Mouse (Mus musculus): Measurements from ENCODE around the gene Nppa. TPM values are rescaled to one million over a fixed set of nuclear protein-coding genes. Genes with fewer than 3 reads are reported as not detected.

Nppa gene
- polyA plus RNA-seq, 2 experiments, result 0.87 TPM; not detected in 1

DNA sequence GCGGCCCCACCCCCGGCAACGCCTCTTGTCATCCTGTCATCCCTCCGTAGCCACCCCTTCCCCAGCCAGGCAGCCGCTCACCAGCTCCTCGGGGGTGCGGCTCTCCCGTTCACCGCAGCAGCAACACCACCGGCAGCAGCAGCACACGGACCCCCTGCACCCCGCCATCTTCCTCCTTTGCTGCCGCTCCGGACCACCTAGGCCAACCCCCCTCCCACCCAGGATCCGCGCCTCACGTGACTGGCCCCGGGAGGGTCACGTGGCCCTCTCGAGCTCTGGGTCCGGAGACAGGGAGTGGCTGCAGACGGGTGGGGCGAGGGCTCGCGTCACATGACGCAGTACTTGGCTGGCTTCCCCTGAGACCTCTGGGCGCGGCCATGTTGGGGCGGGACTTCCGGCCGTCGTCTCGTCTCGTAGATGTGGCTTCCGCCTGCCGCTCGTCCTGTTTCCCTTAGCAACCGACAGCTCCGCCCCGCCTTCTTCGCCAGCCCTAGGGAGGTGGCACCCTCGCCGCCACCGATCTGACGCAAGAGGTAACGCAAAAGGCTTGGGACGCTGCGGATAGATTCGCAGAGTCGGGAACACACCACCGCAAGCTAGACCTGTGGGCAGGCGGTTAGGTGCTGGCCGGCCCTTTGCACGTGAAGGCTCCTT, 38.2 kb downstream of the Nppa start, which contains the start of the genes Clcn6 and Mthfr:
Clcn6 (minus strand) TSS at position 222 of the 654 bp plus-strand sequence.
Mthfr (plus strand) TSS at position 478 of the 654 bp plus-strand sequence.
- under 1% methylated on average over 44 of the region's 54 CpGs for WGBS
- Histone ChIP-seq H3K27ac (replicated peaks; ENCODE audit: low read depth, low read length) (peak within 1 kb of the TSS; percentile 78), H3K4me3 (replicated peaks; ENCODE audit: low read length) (peak within 1 kb of the TSS; percentile 80), H3K36me3 (ENCODE audit: control insufficient read depth, insufficient read depth, low read length) (peaks cover 32% of the 10 kb centered on the region), H3K4me2 (replicated peaks; ENCODE audit: low read depth, low read length, severe bottlenecking) (peak within 1 kb of the TSS; percentile 68), H3K9ac (ENCODE audit: low read depth, low read length, severe bottlenecking) (peak within 1 kb of the TSS; percentile 73), H3K4me1 (ENCODE audit: control insufficient read depth, insufficient read depth, low read length) (peaks cover 31% of the 10 kb centered on the region), H3K27me3 (ENCODE audit: control insufficient read depth, insufficient read depth, low read length) (no peaks in the 10 kb centered on the region), H3K9me3 (ENCODE audit: control insufficient read depth, low read length) (no peaks in the 10 kb centered on the region)
- DNase-seq (ENCODE audit: low spot score) (peak; percentile 98), ATAC-seq (ENCODE audit: low FRiP score, low read depth) (peak; percentile 95)
- 0 out of 2 replicates have a peak, but pooled peaks have one; percentile 40 for TF ChIP-seq POLR2A (IDR thresholded peaks at IDR 0.05; ENCODE audit: borderline replicate concordance, extremely low read depth, insufficient read depth, insufficient read length)

- ATAC-seq (ENCODE audit: low FRiP score, low read depth) (no peak), DNase-seq (ENCODE audit: low spot score) (no peak)
- no peak for TF ChIP-seq POLR2A (IDR thresholded peaks at IDR 0.05; ENCODE audit: borderline replicate concordance, extremely low read depth, insufficient read depth, insufficient read length)
These were observed 38.9 kb downstream of the Nppa start for GRCm38 (mm10) chr4:148039254-148040028.

DNA sequence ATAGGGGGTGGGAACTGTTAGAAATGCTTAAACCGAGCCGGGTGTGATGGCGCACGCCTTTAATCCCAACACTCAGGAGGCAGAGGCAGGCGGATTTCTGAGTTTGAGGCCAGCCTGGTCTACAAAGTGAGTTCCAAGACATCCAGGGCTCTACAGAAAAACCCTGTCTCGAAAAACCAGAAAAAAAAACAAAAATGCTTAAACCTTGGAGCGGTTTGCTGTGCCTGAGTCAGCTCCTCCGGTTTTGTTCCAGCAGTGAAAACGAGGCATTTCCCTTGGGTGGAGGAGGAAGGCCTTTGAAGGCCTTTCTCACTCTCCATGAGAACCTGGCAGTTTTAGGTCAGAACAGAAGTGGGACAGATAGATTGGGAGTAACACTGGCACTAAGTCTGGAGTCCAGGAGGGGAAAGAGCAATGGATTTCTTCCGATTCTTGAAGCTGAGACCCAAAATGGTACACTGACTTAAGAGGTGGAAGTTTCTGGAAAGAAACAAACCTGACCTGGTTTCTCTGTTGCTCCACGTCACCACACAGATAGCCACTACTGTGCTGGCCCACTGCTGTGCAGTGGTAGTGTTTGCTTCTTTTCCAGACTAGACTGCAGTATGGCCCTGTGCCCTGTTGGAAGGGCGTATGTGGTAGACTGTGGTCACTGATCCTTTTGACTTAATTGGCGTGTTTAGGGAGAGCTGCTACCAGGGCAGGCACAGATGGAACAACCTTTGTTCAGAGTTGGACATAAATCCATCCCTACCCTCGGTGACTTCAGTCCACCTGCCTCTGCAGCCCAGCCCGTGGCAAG, 39.7 kb downstream of the Nppa start:
- Histone ChIP-seq H3K9ac (ENCODE audit: low read depth, low read length, severe bottlenecking) (peak overlapping the region; percentile 56; the same call in 1 of the 2 replicates), H3K4me2 (replicated peaks; ENCODE audit: low read depth, low read length, severe bottlenecking) (peak overlapping the region; percentile 68), H3K27me3 (ENCODE audit: control insufficient read depth, insufficient read depth, low read length) (no peaks in the 10 kb centered on the region), H3K27ac (replicated peaks; ENCODE audit: low read depth, low read length) (peak overlapping the region; percentile 78), H3K4me1 (ENCODE audit: control insufficient read depth, insufficient read depth, low read length) (peaks cover 31% of the 10 kb centered on the region), H3K9me3 (ENCODE audit: control insufficient read depth, low read length) (no peaks in the 10 kb centered on the region), H3K36me3 (ENCODE audit: control insufficient read depth, insufficient read depth, low read length) (peaks cover 32% of the 10 kb centered on the region), H3K4me3 (replicated peaks; ENCODE audit: low read length) (peak overlapping the region; percentile 46)
- 66% methylated on average over 15 of the region's 15 CpGs for WGBS
- TF ChIP-seq POLR2A (IDR thresholded peaks at IDR 0.05; ENCODE audit: borderline replicate concordance, extremely low read depth, insufficient read depth, insufficient read length), result no peak
- ATAC-seq (ENCODE audit: low FRiP score, low read depth) (no peak), DNase-seq (ENCODE audit: low spot score) (no peak)

More at GRCm38 (mm10) chr4:148039254-148040028, 38.9 kb downstream of the Nppa start:
- Histone ChIP-seq H3K27me3 (ENCODE audit: control insufficient read depth, insufficient read depth, low read length) (no peaks in the 10 kb centered on the region), H3K4me3 (replicated peaks; ENCODE audit: low read length) (peak overlapping the region; percentile 80), H3K9me3 (ENCODE audit: control insufficient read depth, low read length) (no peaks in the 10 kb centered on the region), H3K4me1 (ENCODE audit: control insufficient read depth, insufficient read depth, low read length) (peaks cover 31% of the 10 kb centered on the region), H3K27ac (replicated peaks; ENCODE audit: low read depth, low read length) (peak overlapping the region; percentile 78), H3K36me3 (ENCODE audit: control insufficient read depth, insufficient read depth, low read length) (peaks cover 32% of the 10 kb centered on the region), H3K4me2 (replicated peaks; ENCODE audit: low read depth, low read length, severe bottlenecking) (peak overlapping the region; percentile 68), H3K9ac (ENCODE audit: low read depth, low read length, severe bottlenecking) (peak overlapping the region; percentile 59)
- 20% methylated on average over 19 of the region's 19 CpGs for WGBS

- peak; percentile 35 for ATAC-seq (ENCODE audit: low FRiP score, low read depth)
- TF ChIP-seq POLR2A (IDR thresholded peaks at IDR 0.05; ENCODE audit: borderline replicate concordance, extremely low read depth, insufficient read depth, insufficient read length), result no peak
- no peaks in the 10 kb centered on the region for H3K27me3 ChIP-seq (ENCODE audit: control insufficient read depth, insufficient read depth, low read length)
- no peaks in the 10 kb centered on the region for H3K9me3 ChIP-seq (ENCODE audit: control insufficient read depth, low read length)
- H3K36me3 ChIP-seq (ENCODE audit: control insufficient read depth, insufficient read depth, low read length), result peaks cover 32% of the 10 kb centered on the region
- WGBS, result 1% methylated on average over 17 of the region's 19 CpGs
- H3K4me2 ChIP-seq (replicated peaks; ENCODE audit: low read depth, low read length, severe bottlenecking), result peak overlapping the region; percentile 68
- peak overlapping the region; percentile 78 for H3K27ac ChIP-seq (replicated peaks; ENCODE audit: low read depth, low read length)
- H3K4me3 ChIP-seq (replicated peaks; ENCODE audit: low read length), result peak overlapping the region; percentile 46
- peak overlapping the region; percentile 56 for H3K9ac ChIP-seq (ENCODE audit: low read depth, low read length, severe bottlenecking)
- DNase-seq (ENCODE audit: low spot score), result peak; percentile 70
- H3K4me1 ChIP-seq (ENCODE audit: control insufficient read depth, insufficient read depth, low read length), result peaks cover 31% of the 10 kb centered on the region
These were observed 40.5 kb downstream of the Nppa start for GRCm38 (mm10) chr4:148040933-148041610.

All from limb, embryonic 14.5 days (tissue).